Mouse (Mus musculus) midbrain, embryonic 16.5 days (tissue): ENCODE data around the gene Gm29110. TPM values are rescaled to one million over a fixed set of nuclear protein-coding genes. Genes with fewer than 3 reads are reported as not detected.
"Not testable (repeated sequence)": the region's sequence is repeated elsewhere in the genome, so short reads cannot be mapped to it uniquely, and the experiment has no call there.

Source experiments
- ATAC-seq: fragments of 200-750 bp; cut with Nextera tagmentation; 2 replicates; pipeline ENCODE4 v1.8.0; 2017; ENCODE audit warnings: moderate TSS enrichment
- H3K27ac ChIP-seq: fragments of 300-500 bp; sonication (generic); 2 replicates; pipeline ENCODE4 v1.5.1; 2014; ENCODE audit warnings: mild to moderate bottlenecking, low read length, mixed read lengths
- H3K27me3 ChIP-seq: fragments of 300-500 bp; sonication (generic); 2 replicates; pipeline ENCODE4 v1.6.1; 2014; ENCODE audit warnings: low read depth, low read length, mixed read lengths; ENCODE audit not compliant: control insufficient read depth, insufficient read depth
- H3K36me3 ChIP-seq: fragments of 300-500 bp; sonication (generic); 2 replicates; pipeline ENCODE4 v1.6.1; 2014; ENCODE audit warnings: mild to moderate bottlenecking, low read length, moderate library complexity, mixed read lengths; ENCODE audit not compliant: control insufficient read depth, insufficient read depth
- H3K4me1 ChIP-seq: fragments of 300-500 bp; sonication (generic); 2 replicates; pipeline ENCODE4 v1.6.1; 2014; ENCODE audit warnings: mild to moderate bottlenecking, low read length, mixed read lengths; ENCODE audit not compliant: control insufficient read depth, insufficient read depth
- H3K4me2 ChIP-seq: fragments of 300-500 bp; sonication (generic); 2 replicates; pipeline ENCODE4 v1.6.1; 2014; ENCODE audit warnings: mild to moderate bottlenecking, low read length, mixed read lengths
- H3K4me3 ChIP-seq: fragments of 300-500 bp; sonication (generic); 2 replicates; pipeline ENCODE4 v1.5.1; 2014; ENCODE audit warnings: low read depth, mild to moderate bottlenecking, low read length, moderate library complexity, mixed read lengths
- H3K9ac ChIP-seq: fragments of 300-500 bp; sonication (generic); 2 replicates; pipeline ENCODE4 v1.6.1; 2014; ENCODE audit warnings: low read depth, low read length, mixed read lengths
- H3K9me3 ChIP-seq: fragments of 300-500 bp; sonication (generic); replicated peaks from 2 replicates; pipeline ENCODE4 v1.6.1; 2014; ENCODE audit warnings: mild to moderate bottlenecking, low read length, mixed read lengths; ENCODE audit not compliant: control insufficient read depth, poor library complexity, severe bottlenecking
- WGBS: fragments of 180-500 bp; shearing (Covaris S2); extraction: QIAGEN DNeasy Blood & Tissue Kit; methylation state at CpG from one replicate; pipeline ENCODE4 v1.1.7; 2014; 5-methylcytosine and 5-hydroxymethylcytosine counted together
- polyA plus RNA-seq: library from polyadenylated mRNA; unstranded; fragments of >200 nt; fragmentation: Nextera tagmentation; extraction: Ambion mirVana; gene quantifications from 2 replicates; pipeline ENCODE4 v1.2.1, GENCODE M21; 2015

The Gm29110 gene
- not detected in 2 replicates for polyA plus RNA-seq

- not testable (repeated sequence) for H3K27ac ChIP-seq, H3K4me2 ChIP-seq, H3K27me3 ChIP-seq, H3K4me1 ChIP-seq, H3K4me3 ChIP-seq, H3K9me3 ChIP-seq, H3K9ac ChIP-seq, ATAC-seq, H3K36me3 ChIP-seq
- 70% methylated on average over 2 of the region's 6 CpGs for WGBS
Measured at GRCm38 (mm10) chrY:74470231-74470630, at the start of gene Gm29110. Gm29110 (plus strand) TSS chrY:74470531.

Other genes starting within 250 kb of the Gm29110 start
- gene Gm21913, start 153.4 kb downstream of the Gm29110 start, polyA plus RNA-seq, result not detected in 2 replicates